Mouse (Mus musculus): ENCODE measurements around the gene Nfia. TPM values are rescaled to one million over a fixed set of nuclear protein-coding genes. Genes with fewer than 3 reads are reported as not detected.

The Nfia gene
- polyA plus RNA-seq, 2 experiments: 51.9 to 71.2 TPM

GRCm38 (mm10) chr4:97830935-97831608, 58.5 kb downstream of the Nfia start:
- Histone ChIP-seq H3K4me3 (replicated peaks; ENCODE audit: low read length) (no peak overlapping the region), H3K9ac (ENCODE audit: low read depth, low read length, severe bottlenecking) (no peak overlapping the region), H3K36me3 (ENCODE audit: control insufficient read depth, insufficient read depth, low read length) (peaks cover 11% of the 10 kb centered on the region; the same call in 1 of the 2 replicates), H3K9me3 (ENCODE audit: control insufficient read depth, low read length) (no peaks in the 10 kb centered on the region), H3K4me1 (ENCODE audit: control insufficient read depth, insufficient read depth, low read length) (peaks cover 31% of the 10 kb centered on the region), H3K4me2 (replicated peaks; ENCODE audit: low read depth, low read length, severe bottlenecking) (no peak overlapping the region), H3K27ac (replicated peaks; ENCODE audit: low read depth, low read length) (no peak overlapping the region), H3K27me3 (ENCODE audit: control insufficient read depth, insufficient read depth, low read length) (no peaks in the 10 kb centered on the region)
- TF ChIP-seq POLR2A (IDR thresholded peaks at IDR 0.05; ENCODE audit: borderline replicate concordance, extremely low read depth, insufficient read depth, insufficient read length): no peak
- ATAC-seq (ENCODE audit: low FRiP score, low read depth) (no peak), DNase-seq (ENCODE audit: low spot score) (no peak)
- 89% methylated on average over 16 of the region's 16 CpGs for WGBS

GRCm38 (mm10) chr4:97831611-97832278, 59.2 kb downstream of the Nfia start:
- H3K4me2 ChIP-seq (replicated peaks; ENCODE audit: low read depth, low read length, severe bottlenecking): no peak overlapping the region
- H3K36me3 ChIP-seq (ENCODE audit: control insufficient read depth, insufficient read depth, low read length): peaks cover 11% of the 10 kb centered on the region; the same call in 1 of the 2 replicates
- WGBS: 89% methylated on average over 7 of the region's 7 CpGs
- no peaks in the 10 kb centered on the region for H3K9me3 ChIP-seq (ENCODE audit: control insufficient read depth, low read length)
- no peak for TF ChIP-seq POLR2A (IDR thresholded peaks at IDR 0.05; ENCODE audit: borderline replicate concordance, extremely low read depth, insufficient read depth, insufficient read length)
- no peak for DNase-seq (ENCODE audit: low spot score)
- no peaks in the 10 kb centered on the region for H3K27me3 ChIP-seq (ENCODE audit: control insufficient read depth, insufficient read depth, low read length)
- H3K4me1 ChIP-seq (ENCODE audit: control insufficient read depth, insufficient read depth, low read length): peaks cover 28% of the 10 kb centered on the region
- no peak for ATAC-seq (ENCODE audit: low FRiP score, low read depth)
- no peak overlapping the region for H3K27ac ChIP-seq (replicated peaks; ENCODE audit: low read depth, low read length)
- H3K4me3 ChIP-seq (replicated peaks; ENCODE audit: low read length): no peak overlapping the region
- H3K9ac ChIP-seq (ENCODE audit: low read depth, low read length, severe bottlenecking): no peak overlapping the region

GRCm38 (mm10) chr4:97832279-97832640, 59.7 kb downstream of the Nfia start:
- Histone ChIP-seq H3K9ac (ENCODE audit: low read depth, low read length, severe bottlenecking) (no peak overlapping the region), H3K4me3 (replicated peaks; ENCODE audit: low read length) (no peak overlapping the region), H3K9me3 (ENCODE audit: control insufficient read depth, low read length) (no peaks in the 10 kb centered on the region), H3K27me3 (ENCODE audit: control insufficient read depth, insufficient read depth, low read length) (no peaks in the 10 kb centered on the region), H3K4me2 (replicated peaks; ENCODE audit: low read depth, low read length, severe bottlenecking) (no peak overlapping the region), H3K36me3 (ENCODE audit: control insufficient read depth, insufficient read depth, low read length) (peaks cover 11% of the 10 kb centered on the region; the same call in 1 of the 2 replicates), H3K4me1 (ENCODE audit: control insufficient read depth, insufficient read depth, low read length) (peaks cover 25% of the 10 kb centered on the region), H3K27ac (replicated peaks; ENCODE audit: low read depth, low read length) (no peak overlapping the region)
- 96% methylated on average over 4 of the region's 4 CpGs for WGBS
- DNase-seq (ENCODE audit: low spot score): no peak
- ATAC-seq (ENCODE audit: low FRiP score, low read depth): no peak
- no peak for TF ChIP-seq POLR2A (IDR thresholded peaks at IDR 0.05; ENCODE audit: borderline replicate concordance, extremely low read depth, insufficient read depth, insufficient read length)

GRCm38 (mm10) chr4:97836812-97837211, 64.3 kb downstream of the Nfia start:
- no peak for ATAC-seq (ENCODE audit: low FRiP score, low read depth)
- 44% methylated on average over 13 of the region's 13 CpGs for WGBS

GRCm38 (mm10) chr4:97837724-97838123, 65.2 kb downstream of the Nfia start:
- no peaks in the 10 kb centered on the region for H3K9me3 ChIP-seq (ENCODE audit: control insufficient read depth, low read length)
- DNase-seq (ENCODE audit: low spot score): no peak
- TF ChIP-seq POLR2A (IDR thresholded peaks at IDR 0.05; ENCODE audit: borderline replicate concordance, extremely low read depth, insufficient read depth, insufficient read length): no peak
- 77% methylated on average over 3 of the region's 3 CpGs for WGBS
- no peak overlapping the region for H3K4me2 ChIP-seq (replicated peaks; ENCODE audit: low read depth, low read length, severe bottlenecking)
- no peak for ATAC-seq (ENCODE audit: low FRiP score, low read depth)
- no peak overlapping the region for H3K9ac ChIP-seq (ENCODE audit: low read depth, low read length, severe bottlenecking)
- no peak overlapping the region for H3K4me3 ChIP-seq (replicated peaks; ENCODE audit: low read length)
- peaks cover 42% of the 10 kb centered on the region for H3K4me1 ChIP-seq (ENCODE audit: control insufficient read depth, insufficient read depth, low read length)
- no peaks in the 10 kb centered on the region for H3K27me3 ChIP-seq (ENCODE audit: control insufficient read depth, insufficient read depth, low read length)
- no peaks in the 10 kb centered on the region; the same call in 1 of the 2 replicates for H3K36me3 ChIP-seq (ENCODE audit: control insufficient read depth, insufficient read depth, low read length)
- no peak overlapping the region for H3K27ac ChIP-seq (replicated peaks; ENCODE audit: low read depth, low read length)

More at GRCm38 (mm10) chr4:97836812-97837211, 64.3 kb downstream of the Nfia start:
- H3K4me3 ChIP-seq (replicated peaks; ENCODE audit: low read length): no peak overlapping the region
- no peak overlapping the region for H3K4me2 ChIP-seq (replicated peaks; ENCODE audit: low read depth, low read length, severe bottlenecking)
- no peak for TF ChIP-seq POLR2A (IDR thresholded peaks at IDR 0.05; ENCODE audit: borderline replicate concordance, extremely low read depth, insufficient read depth, insufficient read length)
- no peak for DNase-seq (ENCODE audit: low spot score)
- H3K36me3 ChIP-seq (ENCODE audit: control insufficient read depth, insufficient read depth, low read length): peaks cover 2% of the 10 kb centered on the region; the same call in 1 of the 2 replicates
- H3K9ac ChIP-seq (ENCODE audit: low read depth, low read length, severe bottlenecking): no peak overlapping the region
- peaks cover 42% of the 10 kb centered on the region for H3K4me1 ChIP-seq (ENCODE audit: control insufficient read depth, insufficient read depth, low read length)
- H3K9me3 ChIP-seq (ENCODE audit: control insufficient read depth, low read length): no peaks in the 10 kb centered on the region
- H3K27me3 ChIP-seq (ENCODE audit: control insufficient read depth, insufficient read depth, low read length): no peaks in the 10 kb centered on the region
- no peak overlapping the region for H3K27ac ChIP-seq (replicated peaks; ENCODE audit: low read depth, low read length)

All from limb, embryonic 14.5 days (tissue).